Mouse (Mus musculus) spleen, postnatal 14 days (tissue): ENCODE results near the gene Plekha7.
"Not testable (repeated sequence)": the region's sequence is repeated elsewhere in the genome, so short reads cannot be mapped to it uniquely, and the experiment has no call there.

ENCODE experiments used
- DNase-seq, 2 experiments: peaks; one replicate each; pipeline ENCODE4 v3.0.0; 2021 to 2022; ENCODE audit warnings: low spot score in 2 of 2

Gene Plekha7

DNA sequence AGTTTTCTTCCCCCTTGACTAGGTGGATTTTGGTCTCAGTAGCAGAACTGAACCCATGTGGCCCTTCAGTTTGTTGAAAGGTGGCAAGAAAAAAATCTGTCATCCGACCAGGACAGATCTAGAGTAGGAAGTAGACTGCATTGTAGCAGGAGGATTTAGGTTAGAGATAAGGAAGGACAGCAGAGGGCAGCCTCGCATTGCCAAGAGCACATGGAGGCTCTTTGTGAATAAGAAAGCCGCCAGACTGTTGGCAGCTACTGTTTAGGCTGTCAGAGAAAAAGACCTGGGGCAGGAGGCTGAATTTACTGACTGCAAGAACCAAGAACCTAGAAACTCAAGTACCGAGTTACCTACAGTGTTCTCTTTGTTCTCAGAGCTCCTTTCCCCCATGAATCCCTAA is 176.8 kb downstream of the Plekha7 start:
- no peak for DNase-seq

DNA sequence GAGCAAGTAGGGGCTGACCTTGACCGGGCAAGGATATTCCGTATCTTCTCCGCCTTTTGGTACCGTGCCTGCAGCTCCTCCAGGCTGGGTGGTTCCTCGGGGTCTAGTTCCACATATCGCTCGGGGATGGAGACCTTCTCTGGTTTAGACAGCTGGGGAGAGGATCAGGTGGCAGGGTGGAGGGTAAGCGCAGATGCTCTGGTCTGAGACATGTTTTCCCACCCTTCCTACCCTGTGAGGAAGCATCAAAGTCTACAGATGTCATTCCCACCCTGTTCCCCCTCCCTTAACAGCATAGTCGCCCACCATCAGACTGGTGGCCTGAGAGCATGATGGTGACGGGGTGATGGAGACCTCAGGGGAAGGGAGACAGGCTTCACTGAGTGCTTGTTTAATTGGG is 178.8 kb downstream of the Plekha7 start:
- no peak for DNase-seq

GRCm38 (mm10) chr7:116128286-116128685 is 179.9 kb downstream of the Plekha7 start:
- DNase-seq, result no peak

- DNase-seq, result no peak
Measured at GRCm38 (mm10) chr7:116127052-116127451, 181.1 kb downstream of the Plekha7 start.

GRCm38 (mm10) chr7:116125671-116126070 is 182.5 kb downstream of the Plekha7 start:
- no peak for DNase-seq

GRCm38 (mm10) chr7:116124057-116124456 is 184.1 kb downstream of the Plekha7 start:
- no peak for DNase-seq

GRCm38 (mm10) chr7:116123597-116123985 is 184.6 kb downstream of the Plekha7 start:
- no peak for DNase-seq

DNA sequence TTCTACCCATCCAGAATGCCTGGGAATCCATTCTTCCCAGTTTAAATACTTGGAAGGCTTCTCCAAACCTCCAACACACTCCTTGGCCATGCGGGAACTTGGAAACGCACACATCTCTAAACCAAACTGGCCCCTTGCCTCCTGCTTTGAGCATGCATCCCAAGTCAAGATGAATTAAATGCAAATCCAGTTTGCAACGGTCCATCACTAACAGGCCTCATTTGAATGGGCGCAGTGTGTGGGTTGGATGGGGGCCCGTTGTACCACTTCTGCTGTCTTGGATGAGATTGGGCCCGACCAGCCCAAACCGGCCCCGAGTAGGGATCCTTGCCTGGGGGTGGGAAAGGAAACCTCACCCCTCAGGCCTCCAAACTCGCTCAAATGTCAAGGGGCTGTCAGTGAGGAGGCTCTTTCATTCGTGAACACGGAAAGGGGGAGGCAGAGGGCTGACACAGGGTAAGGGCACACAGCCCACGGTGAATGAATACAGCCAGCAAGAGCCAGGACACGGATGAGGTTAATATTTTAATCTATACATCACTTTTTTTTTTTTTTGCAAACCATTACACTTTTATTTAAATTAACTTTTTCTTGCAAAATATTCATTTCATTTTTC is 185.1 kb downstream of the Plekha7 start:
- no peak for DNase-seq

DNA sequence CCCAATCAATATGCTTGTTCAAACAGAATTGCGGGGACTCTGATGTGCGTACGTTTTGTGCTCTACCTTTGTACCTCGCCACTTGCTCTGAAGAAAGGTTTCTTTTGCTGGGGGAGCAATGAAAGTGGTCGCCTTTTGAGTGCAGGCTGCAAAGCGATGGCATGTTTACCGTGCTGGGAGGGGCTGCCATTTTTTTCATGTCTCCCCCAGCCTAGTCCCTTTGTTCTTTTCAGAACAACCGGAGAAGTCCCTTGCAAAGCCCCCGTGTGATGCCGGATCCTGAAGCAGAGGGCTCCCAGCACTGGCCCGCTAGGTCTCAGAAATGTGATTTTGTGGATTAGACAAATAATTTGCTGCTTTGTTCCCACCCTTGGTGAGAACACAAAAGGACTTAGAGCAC is 187.0 kb downstream of the Plekha7 start:
- DNase-seq, result no peak

DNA sequence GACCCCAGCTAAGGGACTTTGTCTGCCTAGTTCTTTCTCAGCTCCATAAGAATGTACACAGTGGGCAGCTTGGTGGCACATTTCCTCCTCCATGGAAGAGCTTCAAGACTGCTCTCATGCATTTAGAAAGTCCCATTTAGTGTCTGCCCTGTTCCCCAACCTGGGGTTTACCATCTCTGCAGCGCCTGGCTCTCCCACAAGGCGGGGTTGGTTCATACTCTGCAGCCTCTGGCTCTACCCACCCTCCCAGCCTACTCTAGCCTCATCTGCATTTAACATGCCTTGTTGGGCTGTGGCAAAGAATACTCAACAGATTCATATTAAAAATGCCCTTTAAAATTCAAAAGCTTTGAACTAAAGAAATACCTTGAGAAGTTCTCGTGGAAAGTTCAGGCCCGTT is 187.4 kb downstream of the Plekha7 start:
- DNase-seq, result no peak

GRCm38 (mm10) chr7:116119306-116119857 is 188.8 kb downstream of the Plekha7 start:
- no peak for DNase-seq

- no peak for DNase-seq
Measured at GRCm38 (mm10) chr7:116115991-116116390, 192.2 kb downstream of the Plekha7 start.

GRCm38 (mm10) chr7:116115216-116115930 is 192.8 kb downstream of the Plekha7 start:
- no peak for DNase-seq

DNA sequence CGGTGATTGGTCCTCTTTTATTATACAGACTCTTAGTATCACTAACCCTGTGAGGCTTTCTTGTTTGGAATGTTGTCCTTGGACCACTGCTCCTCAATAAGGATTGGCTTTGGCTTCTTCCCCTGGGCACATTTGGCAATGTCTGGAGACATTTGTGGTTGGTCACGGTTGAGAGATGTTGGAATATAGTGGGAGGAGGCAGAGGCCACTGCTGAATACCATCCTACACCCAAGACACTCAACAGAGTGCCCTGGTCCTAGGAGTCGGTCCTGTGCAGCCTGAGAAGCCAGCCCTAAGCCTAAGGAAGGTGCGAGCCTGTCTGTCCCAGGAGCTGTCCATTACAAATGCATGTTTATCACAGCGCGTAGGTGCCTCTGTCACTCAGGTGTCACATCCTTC is 196.6 kb downstream of the Plekha7 start:
- DNase-seq, result no peak

GRCm38 (mm10) chr7:116110661-116111060 is 197.5 kb downstream of the Plekha7 start:
- DNase-seq, result no peak

DNA sequence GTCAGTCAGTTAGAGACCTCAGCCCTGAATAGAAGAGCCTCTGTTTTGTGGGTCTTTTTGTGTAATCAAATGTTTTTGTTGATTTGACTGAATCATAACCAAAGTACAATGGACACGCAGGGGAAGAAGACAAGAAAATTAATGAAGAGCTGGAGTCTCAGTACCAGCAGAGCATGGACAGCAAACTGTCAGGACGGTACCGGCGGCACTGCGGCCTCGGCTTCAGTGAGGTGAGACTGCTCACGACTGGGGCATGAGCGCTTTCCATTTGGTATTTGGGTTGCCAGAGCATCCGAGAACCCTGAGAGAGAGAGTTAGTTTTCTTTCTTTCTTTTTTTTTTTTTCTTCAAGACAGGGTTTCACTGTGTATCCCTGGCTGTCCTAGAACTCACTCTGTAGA is 205.1 kb downstream of the Plekha7 start:
- no peak for DNase-seq

- DNase-seq, result no peak
Measured at GRCm38 (mm10) chr7:116099952-116100528, 208.1 kb downstream of the Plekha7 start.

GRCm38 (mm10) chr7:116093466-116093850 is 214.7 kb downstream of the Plekha7 start:
- DNase-seq, result no peak

GRCm38 (mm10) chr7:116092710-116093465 is 215.3 kb downstream of the Plekha7 start:
- peak; percentile 81 to 92 for DNase-seq

- DNase-seq, result not testable (repeated sequence)
Measured at GRCm38 (mm10) chr7:116084366-116084765, 223.8 kb downstream of the Plekha7 start, which contains the start of gene Gm4353. TSS of gene Gm4353 (minus strand) at chr7:116084635.
